Mouse (Mus musculus) kidney, postnatal 10 days (tissue): ENCODE data around the gene Smg8.

Experiments used
- DNase-seq: peaks from one replicate; pipeline ENCODE4 v3.0.0; 2021; ENCODE audit warnings: mixed read lengths

Smg8 gene

DNA sequence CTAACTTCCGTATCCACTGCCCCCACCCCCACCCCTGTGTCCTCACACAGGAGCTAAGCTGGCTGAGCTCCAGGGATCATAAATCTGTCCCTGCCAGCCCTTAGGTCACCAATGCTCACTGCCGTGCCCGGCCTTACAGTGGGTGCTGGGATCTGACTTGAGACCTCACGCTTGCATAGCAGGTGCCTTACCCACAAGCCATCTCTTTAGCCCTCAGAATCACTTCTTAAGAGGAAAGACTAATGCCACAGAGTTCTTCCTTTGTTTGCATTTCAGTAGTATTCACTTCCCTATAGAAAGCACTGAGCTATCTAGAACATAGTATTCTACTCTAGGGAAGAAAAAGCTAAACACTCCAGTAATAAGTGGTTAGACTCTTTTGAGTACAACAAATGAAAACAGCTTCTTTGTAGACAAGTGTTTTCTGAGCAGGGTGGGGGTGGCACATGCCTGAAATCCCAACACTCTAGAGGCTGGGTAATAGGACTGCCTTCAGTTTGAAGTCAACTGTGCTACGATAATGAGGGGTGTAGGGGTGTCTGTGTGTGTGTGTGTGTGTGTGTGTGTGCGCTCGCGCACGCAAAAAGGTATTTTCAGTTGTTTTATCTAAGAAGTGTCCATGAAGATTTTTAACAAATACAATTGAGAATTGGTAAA, 47.1 kb downstream of the Smg8 start:
- DNase-seq: peak; percentile 36

DNA sequence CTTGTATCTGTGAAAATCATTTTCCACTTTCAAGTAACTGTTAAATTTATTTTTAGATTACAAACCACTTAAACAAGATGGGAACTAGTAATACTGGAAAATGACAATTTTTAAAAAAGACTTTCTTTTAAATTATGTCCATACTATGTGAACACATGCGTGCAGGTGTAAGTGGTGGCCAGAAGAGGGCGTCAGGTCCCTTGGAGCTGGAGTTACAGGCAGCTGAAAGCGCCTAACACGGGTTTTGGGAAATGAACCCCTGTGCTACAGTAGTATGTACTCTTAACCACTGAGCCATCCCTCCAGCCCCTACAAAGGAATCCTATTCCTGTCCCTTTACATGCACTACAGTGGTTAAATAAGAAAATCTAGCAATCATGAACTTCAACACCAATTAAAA, 50.4 kb downstream of the Smg8 start:
- DNase-seq: no peak

DNA sequence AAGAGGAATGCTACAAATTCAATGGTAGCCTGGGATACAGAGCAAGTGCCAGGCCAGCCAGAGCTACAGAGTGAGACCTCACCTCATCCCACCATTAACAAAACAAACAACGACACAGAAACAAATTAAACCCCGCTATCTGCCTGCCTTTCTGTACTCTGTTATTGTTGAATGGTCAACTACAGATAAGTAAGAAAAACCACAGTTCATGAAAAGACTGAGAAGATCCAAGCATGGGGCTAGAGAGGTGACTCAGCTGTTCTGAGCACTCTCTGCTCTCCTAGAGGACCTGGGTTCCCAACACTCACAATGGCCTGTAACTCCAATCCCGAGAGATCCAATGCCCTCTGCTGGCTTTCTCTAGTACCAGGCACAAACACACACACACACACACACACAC, 58.4 kb downstream of the Smg8 start:
- no peak for DNase-seq
